Comparison of ENCODE assay signal across 8 mouse cellular contexts in the genomic region with DNA sequence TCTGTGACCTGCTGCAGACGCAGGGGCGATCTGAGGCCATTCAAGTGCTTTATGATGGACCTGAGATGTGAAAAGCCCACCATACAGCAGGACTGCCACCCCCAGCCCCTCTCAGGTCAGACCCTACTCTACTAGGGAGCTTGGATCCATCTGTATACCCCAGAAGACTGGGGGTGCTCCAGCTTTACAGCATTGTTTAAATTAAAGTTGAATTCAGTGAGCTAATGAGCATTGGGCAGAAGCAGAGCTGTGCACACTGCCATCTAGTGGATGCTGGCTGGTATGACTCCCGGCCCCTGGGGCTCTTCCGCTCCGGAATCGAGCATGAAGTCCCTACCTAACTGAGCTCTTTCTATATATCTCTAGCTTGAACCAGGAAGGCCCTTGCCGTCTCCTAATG.
DNase-seq lines count a peak whose midpoint lies in the region; ATAC-seq and TF ChIP-seq lines count a peak whose summit lies in the region.

No protein-coding gene starts in this region.

- peak; percentile 55 for DNase-seq in urinary bladder, postnatal 14 days (ENCODE audit: low spot score)
- DNase-seq in urinary bladder, postnatal 4 days (ENCODE audit: low spot score in 2 of 2) = no peak
- peak; percentile 73 for DNase-seq in cerebellum, adult 9-10 months
- peak; percentile 85 for DNase-seq in hindbrain, postnatal 0 days (ENCODE audit: low spot score)
- peak; percentile 58 to 75 for DNase-seq in left cerebral cortex, adult 2 months (ENCODE audit: extremely low spot score in 1 of 2, low spot score in 2 of 2)
- peak; percentile 72 for DNase-seq in right cerebral cortex, postnatal 4 days

- H3K27ac ChIP-seq in forebrain, embryonic 16.5 days (ENCODE audit: low read length) = no peak overlapping the region
- H3K27ac ChIP-seq in hindbrain, postnatal 0 days = no peak overlapping the region
- no peak overlapping the region for H3K27ac ChIP-seq in left cerebral cortex, adult 2 months

- H3K4me2 ChIP-seq in forebrain, embryonic 16.5 days (ENCODE audit: low read length) = no peak overlapping the region
- no peak overlapping the region for H3K4me2 ChIP-seq in hindbrain, postnatal 0 days (ENCODE audit: low read depth, low read length)

- ATAC-seq in forebrain, embryonic 16.5 days = peak; percentile 83
- peak; percentile 75; the same call in 1 of the 2 replicates for ATAC-seq in hindbrain, postnatal 0 days
- peak; percentile 99 for ATAC-seq in megakaryocyte progenitor cell, adult 5-6 weeks (replicated peaks; ENCODE audit: poor library complexity)

- no peak overlapping the region for H3K9ac ChIP-seq in forebrain, embryonic 16.5 days (replicated peaks; ENCODE audit: low read depth, low read length)
- no peak overlapping the region for H3K9ac ChIP-seq in hindbrain, postnatal 0 days (replicated peaks; ENCODE audit: low read length)

- TF ChIP-seq CTCF in hindbrain, postnatal 0 days (IDR thresholded peaks at IDR 0.05; ENCODE audit: low read depth) = peak; percentile 92
- no peak; the same call in none of the 2 replicates for TF ChIP-seq CTCF in left cerebral cortex, adult 2 months (IDR thresholded peaks at IDR 0.05)

- H3K9me3 ChIP-seq in forebrain, embryonic 16.5 days (ENCODE audit: control insufficient read depth, low read length) = no peaks in the 10 kb centered on the region
- no peaks in the 10 kb centered on the region for H3K9me3 ChIP-seq in hindbrain, postnatal 0 days (ENCODE audit: low read length)

- no peak overlapping the region for H3K4me3 ChIP-seq in forebrain, embryonic 16.5 days (replicated peaks; ENCODE audit: low read length)
- H3K4me3 ChIP-seq in hindbrain, postnatal 0 days (ENCODE audit: low read length) = no peak overlapping the region
- no peak overlapping the region for H3K4me3 ChIP-seq in left cerebral cortex, adult 2 months

- WGBS in forebrain, embryonic 16.5 days = 34% methylated on average over 7 of the region's 7 CpGs
- 35% methylated on average over 7 of the region's 7 CpGs for WGBS in hindbrain, postnatal 0 days

- H3K36me3 ChIP-seq in forebrain, embryonic 16.5 days (ENCODE audit: control insufficient read depth, insufficient read depth) = no peaks in the 10 kb centered on the region
- peaks cover 14% of the 10 kb centered on the region for H3K36me3 ChIP-seq in hindbrain, postnatal 0 days (ENCODE audit: insufficient read depth, low read length)

- intact Hi-C loops in left cerebral cortex, adult 2 months (cut with DNase I) = loop anchor here (2.0 to 5.0 kb wide), 3 partner anchors 519 to 599 kb away; no protein-coding TSS in a partner anchor

- 0 out of 2 replicates have a peak, but pooled peaks cover 4% of the 10 kb centered on the region for H3K4me1 ChIP-seq in forebrain, embryonic 16.5 days (replicated peaks; ENCODE audit: control insufficient read depth, insufficient read depth, low read length)
- no peaks in the 10 kb centered on the region for H3K4me1 ChIP-seq in hindbrain, postnatal 0 days (ENCODE audit: insufficient read depth, low read length)

- H3K27me3 ChIP-seq in forebrain, embryonic 16.5 days (replicated peaks; ENCODE audit: control insufficient read depth, insufficient read depth, low read length) = no peaks in the 10 kb centered on the region
- H3K27me3 ChIP-seq in hindbrain, postnatal 0 days (ENCODE audit: insufficient read depth, low read length) = no peaks in the 10 kb centered on the region

Comparison
In these comparisons a context has a peak if more than half of its experiments do, and no peak if none do; other contexts are left out.
1. DNase-seq: peak in urinary bladder, postnatal 14 days (single experiment), cerebellum, adult 9-10 months (single experiment), hindbrain, postnatal 0 days (single experiment), left cerebral cortex, adult 2 months (2 of 2) and right cerebral cortex, postnatal 4 days (single experiment); none in urinary bladder, postnatal 4 days (0 of 2).
2. Peak in every context shown above with its lines, with median percentiles within 50 percentile points of each other: ATAC-seq.